Mouse (Mus musculus): ENCODE results near the gene Rhox3g. TPM values are rescaled to one million over a fixed set of nuclear protein-coding genes. Genes with fewer than 3 reads are reported as not detected.

The Rhox3g gene
- total RNA-seq (2023), result not detected in 2 replicates

DNA sequence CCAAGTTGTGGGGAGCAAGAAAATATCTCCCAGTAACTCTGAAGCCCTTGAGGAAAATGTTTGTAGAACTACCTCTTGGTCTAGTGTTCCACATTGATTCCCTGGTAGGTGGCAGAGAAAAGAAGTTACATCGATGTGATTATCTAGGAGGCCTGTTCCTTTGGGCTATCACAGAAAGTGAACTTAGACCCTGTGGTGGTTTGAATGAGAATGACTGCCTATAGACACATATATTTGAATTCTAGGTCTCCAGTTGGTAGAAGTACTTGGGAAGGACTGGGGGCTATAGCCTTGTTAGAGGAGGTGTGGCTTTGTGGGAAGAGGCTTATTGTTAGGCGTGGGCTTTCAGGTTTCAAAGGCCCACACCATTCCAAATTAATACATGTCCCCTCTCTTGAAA, at the start of gene Rhox3g:
TSS of gene Rhox3g (minus strand) at position 101 of the 400 bp plus-strand sequence.

DNA sequence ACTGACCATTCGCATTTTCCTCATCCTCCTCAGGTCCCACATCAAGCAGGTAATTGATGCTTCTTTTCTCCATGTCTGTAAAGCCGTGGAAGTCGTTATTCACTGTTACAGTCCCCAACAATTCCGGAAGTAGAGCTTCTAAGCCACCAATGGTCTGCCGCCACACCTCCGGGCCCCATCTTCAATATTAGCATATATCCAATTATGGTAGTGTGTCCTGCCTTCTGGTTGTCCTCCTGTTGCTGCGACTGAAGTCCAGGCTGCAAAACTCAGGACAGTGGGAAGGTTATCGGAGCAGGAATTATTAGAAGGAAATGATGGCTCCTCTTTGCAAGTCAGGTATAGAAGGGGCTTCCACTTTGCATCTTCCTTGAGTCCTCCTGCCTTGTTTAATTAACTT, 44.8 kb upstream of the Rhox3g start, which contains the start of gene Rhox2h:
TSS of gene Rhox2h (minus strand) at position 101 of the 400 bp plus-strand sequence.

DNA sequence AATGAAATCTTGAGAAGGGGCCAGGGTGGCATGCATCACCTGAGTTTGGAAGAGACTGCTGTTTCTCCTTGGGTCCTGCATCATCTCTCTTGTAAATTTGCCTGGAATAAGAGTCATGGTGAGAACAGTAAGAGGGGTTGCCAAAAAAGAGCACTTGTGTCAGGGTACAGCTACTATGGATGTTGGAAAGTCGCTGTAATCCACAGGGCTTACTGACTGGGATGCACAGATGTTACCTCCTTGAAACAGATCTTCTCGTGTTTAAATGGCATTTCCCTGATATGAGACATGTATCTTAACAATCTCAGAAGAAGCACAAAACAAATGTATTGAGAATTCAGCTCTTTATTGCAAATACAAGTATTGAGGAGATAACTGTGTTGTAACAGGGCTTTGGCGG, 40.3 kb upstream of the Rhox3g start, which contains the start of gene Rhox3h:
TSS of gene Rhox3h (minus strand) at position 101 of the 400 bp plus-strand sequence.

DNA sequence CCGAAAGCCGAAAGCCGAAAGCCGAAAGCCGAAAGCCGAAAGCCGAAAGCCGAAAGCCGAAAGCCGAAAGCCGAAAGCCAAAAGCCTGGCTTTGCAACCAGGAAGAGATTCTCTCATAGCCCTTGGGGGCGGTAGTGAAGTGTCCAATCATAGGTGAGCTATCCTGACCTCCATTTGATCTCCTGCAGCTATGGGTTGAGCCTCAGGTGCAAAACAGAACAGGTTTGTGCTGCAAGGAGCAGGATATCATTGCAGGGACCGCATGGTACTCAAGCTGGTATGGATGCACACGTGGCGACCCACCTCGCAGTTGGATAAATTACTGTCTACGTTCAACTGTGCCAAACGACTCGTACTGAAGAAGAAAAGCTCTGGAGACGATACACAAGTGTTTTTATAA, 22.8 kb upstream of the Rhox3g start, which contains the start of gene Rhox4g:
TSS of gene Rhox4g (minus strand) at position 101 of the 400 bp plus-strand sequence.

DNA sequence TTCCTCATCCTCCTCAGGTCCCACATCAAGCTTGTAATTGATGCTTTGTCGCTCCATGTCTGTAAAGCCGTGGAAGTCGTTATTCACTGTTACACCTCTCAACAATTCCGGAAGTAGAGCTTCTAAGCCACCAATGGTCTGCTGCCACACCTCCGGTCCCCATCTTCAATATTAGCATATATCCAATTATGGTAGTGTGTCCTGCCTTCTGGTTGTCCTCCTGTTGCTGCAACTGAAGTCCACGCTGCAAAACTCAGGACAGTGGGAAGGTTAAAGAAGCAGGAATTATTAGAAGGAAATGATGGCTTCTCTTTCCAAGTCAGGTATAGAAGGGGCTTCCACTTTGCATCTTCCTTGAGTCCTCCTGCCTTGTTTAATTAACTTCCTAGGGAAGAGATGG, 15.0 kb upstream of the Rhox3g start, which contains the start of gene Rhox2g:
TSS of gene Rhox2g (minus strand) at position 101 of the 400 bp plus-strand sequence.

DNA sequence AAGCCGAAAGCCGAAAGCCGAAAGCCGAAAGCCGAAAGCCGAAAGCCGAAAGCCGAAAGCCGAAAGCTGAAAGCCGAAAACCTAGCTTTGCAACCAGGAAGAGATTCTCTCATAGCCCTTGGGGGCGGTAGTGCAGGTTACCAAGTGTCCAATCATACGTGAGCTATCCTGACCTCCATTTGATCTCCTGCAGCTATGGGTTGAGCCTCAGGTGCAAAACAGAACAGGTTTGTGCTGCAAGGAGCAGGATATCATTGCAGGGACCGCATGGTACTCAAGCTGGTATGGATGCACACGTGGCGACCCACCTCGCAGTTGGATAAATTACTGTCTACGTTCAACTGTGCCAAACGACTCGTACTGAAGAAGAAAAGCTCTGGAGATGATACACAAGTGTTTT, 20.8 kb downstream of the Rhox3g start, which contains the start of gene Rhox4f:
TSS of gene Rhox4f (minus strand) at position 101 of the 400 bp plus-strand sequence.

DNA sequence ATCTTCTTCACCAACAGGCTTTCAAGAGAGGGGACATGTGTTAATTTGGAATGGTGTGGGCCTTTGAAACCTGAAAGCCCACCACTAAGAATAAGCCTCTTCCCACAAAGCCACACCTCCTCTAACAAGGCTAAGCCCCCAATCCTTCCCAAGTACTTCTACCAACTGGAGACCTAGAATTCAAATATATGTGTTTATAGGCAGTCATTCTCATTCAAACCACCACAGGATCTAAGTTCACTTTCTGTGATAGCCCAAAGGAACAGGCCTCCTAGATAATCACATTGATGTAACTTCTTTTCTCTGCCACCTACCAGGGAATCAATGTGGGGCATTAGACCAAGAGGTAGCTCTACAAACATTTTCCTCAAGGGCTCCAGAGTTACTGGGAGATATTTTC, 47.7 kb downstream of the Rhox3g start, which contains the start of gene Rhox3f:
TSS of gene Rhox3f (plus strand) at position 301 of the 400 bp plus-strand sequence.

Other genes with a start within 250 kb of the Rhox3g start
- not detected in 2 replicates for gene Rhox3a2, start 248.6 kb downstream of the Rhox3g start, total RNA-seq (2023)
- gene Rhox4a2, start 237.8 kb downstream of the Rhox3g start, total RNA-seq (2023), result not detected in 2 replicates
- gene Rhox2b, start 216.5 kb downstream of the Rhox3g start, total RNA-seq (2023), result not detected in 2 replicates
- gene Rhox4b, start 196.1 kb downstream of the Rhox3g start, total RNA-seq (2023), result not detected in 2 replicates
- gene Rhox2c, start 174.9 kb downstream of the Rhox3g start, total RNA-seq (2023), result not detected in 2 replicates
- gene Rhox3c, start 170.0 kb downstream of the Rhox3g start, total RNA-seq (2023), result not detected in 2 replicates
- gene Rhox4c, start 148.3 kb downstream of the Rhox3g start, total RNA-seq (2023), result not detected in 2 replicates
- gene Rhox2d, start 135.2 kb downstream of the Rhox3g start, total RNA-seq (2023), result not detected in 2 replicates
- not detected in 2 replicates for gene Rhox4d, start 114.3 kb downstream of the Rhox3g start, total RNA-seq (2023)
- not detected in 2 replicates for gene Rhox2e, start 98.2 kb downstream of the Rhox3g start, total RNA-seq (2023)
- gene Rhox3e, start 86.6 kb downstream of the Rhox3g start, total RNA-seq (2023), result not detected in 2 replicates
- gene Rhox4e, start 71.2 kb downstream of the Rhox3g start, total RNA-seq (2023), result not detected in 2 replicates
- gene Rhox2f, start 57.2 kb downstream of the Rhox3g start, total RNA-seq (2023), result not detected in 2 replicates
- not detected in 2 replicates for gene Rhox3f, start 47.6 kb downstream of the Rhox3g start, total RNA-seq (2023)
- gene Rhox4f, start 20.9 kb downstream of the Rhox3g start, total RNA-seq (2023), result not detected in 2 replicates
- not detected in 2 replicates for gene Rhox2g, start 14.9 kb upstream of the Rhox3g start, total RNA-seq (2023)
- gene Rhox4g, start 22.7 kb upstream of the Rhox3g start, total RNA-seq (2023), result not detected in 2 replicates
- not detected in 2 replicates for gene Rhox3h, start 40.2 kb upstream of the Rhox3g start, total RNA-seq (2023)
- not detected in 2 replicates for gene Rhox2h, start 44.7 kb upstream of the Rhox3g start, total RNA-seq (2023)
- gene Rhox5, start 176.2 kb upstream of the Rhox3g start, total RNA-seq (2023), result not detected in 2 replicates
- gene Rhox6, start 198.3 kb upstream of the Rhox3g start, total RNA-seq (2023), result not detected in 2 replicates
- not detected in 2 replicates for gene Rhox7a, start 203.1 kb upstream of the Rhox3g start, total RNA-seq (2023)